Mouse (Mus musculus): Measurements from ENCODE around the gene Gm15093.
"Not testable (repeated sequence)": the region's sequence is repeated elsewhere in the genome, so short reads cannot be mapped to it uniquely, and the experiment has no call there.

Gm15093 gene

DNA sequence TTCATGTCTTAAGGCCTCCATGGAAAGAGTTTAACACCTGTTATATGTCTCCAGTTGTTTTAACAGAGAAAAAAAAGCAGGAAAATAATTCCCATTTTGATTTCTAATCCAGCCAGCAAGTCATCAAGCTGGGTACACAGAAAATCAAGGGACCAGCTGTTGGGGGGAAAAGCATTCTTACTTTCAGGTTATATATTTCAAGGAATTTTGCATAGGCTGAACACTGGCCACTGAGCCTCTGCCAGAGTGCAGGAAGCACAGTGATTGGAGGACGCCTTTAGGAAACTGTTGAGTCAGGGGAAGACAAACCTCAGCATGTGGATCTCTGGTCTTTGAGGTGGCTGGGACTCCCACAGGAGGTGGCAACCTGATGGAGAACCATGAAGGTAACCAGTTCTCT lies at the start of gene Gm15093:
Gene Gm15093 (plus strand): TSS at position 301 of the 400 bp plus-strand sequence.
- DNase-seq (ENCODE audit: low read depth), result not testable (repeated sequence)
